Mouse (Mus musculus) ovary, postnatal 10 days (tissue): ENCODE measurements around the gene Nup93.
A peak's percentile ranks its signal among the peaks of the same experiment; 100 is the strongest.
"Not testable (repeated sequence)": the region's sequence is repeated elsewhere in the genome, so short reads cannot be mapped to it uniquely, and the experiment has no call there.

Experiments
- DNase-seq: peaks from one replicate; pipeline ENCODE4 v3.0.0; 2022; ENCODE audit warnings: low spot score

The Nup93 gene

GRCm38 (mm10) chr8:94214252-94215173, at the start of gene Nup93:
TSS of gene Nup93 (plus strand) at chr8:94214564.
- peak; percentile 92 for DNase-seq

GRCm38 (mm10) chr8:94165772-94166171, 48.6 kb upstream of the Nup93 start:
- not testable (repeated sequence) for DNase-seq

- DNase-seq, result peak; percentile 90
Observed at GRCm38 (mm10) chr8:94167244-94167643, 47.1 kb upstream of the Nup93 start.

GRCm38 (mm10) chr8:94169547-94169946, 44.8 kb upstream of the Nup93 start:
- DNase-seq, result no peak

GRCm38 (mm10) chr8:94171321-94171755, 43.0 kb upstream of the Nup93 start:
- DNase-seq, result no peak

GRCm38 (mm10) chr8:94172075-94172808, 42.1 kb upstream of the Nup93 start, which contains the start of gene Mt2:
TSS of gene Mt2 (plus strand) at chr8:94172664.
- no peak for DNase-seq

- no peak for DNase-seq
Observed at GRCm38 (mm10) chr8:94172809-94173732, 41.3 kb upstream of the Nup93 start.

GRCm38 (mm10) chr8:94173848-94174403, 40.4 kb upstream of the Nup93 start:
- DNase-seq, result no peak

- no peak for DNase-seq
Observed at GRCm38 (mm10) chr8:94174619-94175213, 39.6 kb upstream of the Nup93 start.

- no peak for DNase-seq
Observed at GRCm38 (mm10) chr8:94177716-94178390, 36.5 kb upstream of the Nup93 start.

- DNase-seq, result no peak
Observed at GRCm38 (mm10) chr8:94178857-94179712, 35.3 kb upstream of the Nup93 start, which contains the start of gene Mt1. TSS of gene Mt1 (plus strand) at chr8:94179082.

GRCm38 (mm10) chr8:94179713-94180560, 34.4 kb upstream of the Nup93 start:
- DNase-seq, result no peak

- no peak for DNase-seq
Observed at GRCm38 (mm10) chr8:94180561-94180908, 33.8 kb upstream of the Nup93 start.

- no peak for DNase-seq
Observed at GRCm38 (mm10) chr8:94182055-94182929, 32.1 kb upstream of the Nup93 start.

GRCm38 (mm10) chr8:94183117-94183516, 31.2 kb upstream of the Nup93 start:
- DNase-seq, result no peak

- DNase-seq, result no peak
Observed at GRCm38 (mm10) chr8:94184357-94184843, 30.0 kb upstream of the Nup93 start.

- no peak for DNase-seq
Observed at GRCm38 (mm10) chr8:94185791-94186190, 28.6 kb upstream of the Nup93 start.
